8 mouse cellular contexts compared by ENCODE assay signal in genomic region chr16:17575870-17576824, GRCm38 (mm10). TPM values are rescaled to one million over a fixed set of nuclear protein-coding genes. Genes with fewer than 3 reads are reported as not detected.
A peak's percentile ranks its signal among the peaks of the same experiment; 100 is the strongest.
DNase-seq lines count a peak whose midpoint lies in the region; ATAC-seq and TF ChIP-seq lines count a peak whose summit lies in the region.

No protein-coding gene starts in this region.

- H3K36me3 ChIP-seq in forebrain, embryonic 16.5 days (ENCODE audit: control insufficient read depth, insufficient read depth), result no peaks in the 10 kb centered on the region
- no peaks in the 10 kb centered on the region for H3K36me3 ChIP-seq in hindbrain, embryonic 11.5 days (ENCODE audit: control insufficient read depth, insufficient read depth, low read length)
- no peaks in the 10 kb centered on the region for H3K36me3 ChIP-seq in lung, postnatal 0 days (ENCODE audit: insufficient read depth, low read length)

- no peak for TF ChIP-seq EP300 in lung, postnatal 0 days (IDR thresholded peaks at IDR 0.05)

- no peak overlapping the region; the same call in 1 of the 2 replicates for H3K27ac ChIP-seq in forebrain, embryonic 16.5 days (ENCODE audit: low read length)
- H3K27ac ChIP-seq in hindbrain, embryonic 11.5 days (ENCODE audit: low read depth, low read length), result no peak overlapping the region
- peak overlapping the region; percentile 43 for H3K27ac ChIP-seq in lung, postnatal 0 days (ENCODE audit: low read length)

- ATAC-seq in forebrain, embryonic 16.5 days, result peak; percentile 94
- peak; percentile 51; the same call in 1 of the 2 replicates for ATAC-seq in hindbrain, embryonic 11.5 days (ENCODE audit: low FRiP score)
- ATAC-seq in lung, postnatal 0 days, result peak; percentile 82

- TF ChIP-seq CTCF in lung, postnatal 0 days (IDR thresholded peaks at IDR 0.05), result peak; percentile 14; the same call in 1 of the 2 replicates

- peak overlapping the region; percentile 74 for H3K4me3 ChIP-seq in forebrain, embryonic 16.5 days (replicated peaks; ENCODE audit: low read length)
- H3K4me3 ChIP-seq in hindbrain, embryonic 11.5 days (ENCODE audit: low read depth, low read length), result peak overlapping the region; percentile 36
- peak overlapping the region; percentile 40 for H3K4me3 ChIP-seq in lung, postnatal 0 days (ENCODE audit: low read depth, low read length)

- 12% methylated on average over 45 of the region's 45 CpGs for WGBS in forebrain, embryonic 16.5 days
- WGBS in hindbrain, embryonic 11.5 days, result 13% methylated on average over 45 of the region's 45 CpGs
- 11% methylated on average over 45 of the region's 45 CpGs for WGBS in lung, postnatal 0 days

- peak; percentile 54 for DNase-seq in R1 (ENCODE audit: low read depth, low spot score)
- DNase-seq in cerebellum, adult 8-10 months, result peak; percentile 78
- DNase-seq in hindbrain, embryonic 11.5 days (ENCODE audit: low spot score), result peak; percentile 52
- DNase-seq in layer of hippocampus, postnatal 14 days (ENCODE audit: low spot score in 2 of 2), result peak; percentile 74 to 75
- DNase-seq in lung, postnatal 0 days (ENCODE audit: low spot score), result peak; percentile 78
- peak; percentile 53 for DNase-seq in retina, embryonic 14.5 days (ENCODE audit: low spot score)
- DNase-seq in adipocyte (ENCODE audit: low spot score), result no peak

- H3K9ac ChIP-seq in forebrain, embryonic 16.5 days (replicated peaks; ENCODE audit: low read depth, low read length), result peak overlapping the region; percentile 84
- peak overlapping the region; percentile 59; the same call in 1 of the 2 replicates for H3K9ac ChIP-seq in hindbrain, embryonic 11.5 days (ENCODE audit: low read depth, low read length)
- H3K9ac ChIP-seq in lung, postnatal 0 days (replicated peaks; ENCODE audit: low read depth), result peak overlapping the region; percentile 41

- peaks cover 15% of the 10 kb centered on the region for H3K4me1 ChIP-seq in forebrain, embryonic 16.5 days (replicated peaks; ENCODE audit: control insufficient read depth, insufficient read depth, low read length)
- no peaks in the 10 kb centered on the region for H3K4me1 ChIP-seq in hindbrain, embryonic 11.5 days (replicated peaks; ENCODE audit: control insufficient read depth, insufficient read depth, low read length)
- 0 out of 2 replicates have a peak, but pooled peaks cover 3% of the 10 kb centered on the region for H3K4me1 ChIP-seq in lung, postnatal 0 days (ENCODE audit: insufficient read depth, low read depth, low read length)

- H3K27me3 ChIP-seq in forebrain, embryonic 16.5 days (replicated peaks; ENCODE audit: control insufficient read depth, insufficient read depth, low read length), result no peaks in the 10 kb centered on the region; the same call in 1 of the 2 replicates
- peaks cover 21% of the 10 kb centered on the region; the same call in 1 of the 2 replicates for H3K27me3 ChIP-seq in hindbrain, embryonic 11.5 days (ENCODE audit: control insufficient read depth, insufficient read depth, low read length)
- H3K27me3 ChIP-seq in lung, postnatal 0 days (replicated peaks; ENCODE audit: insufficient read depth, low read length), result no peaks in the 10 kb centered on the region

- H3K9me3 ChIP-seq in forebrain, embryonic 16.5 days (ENCODE audit: control insufficient read depth, low read length), result no peaks in the 10 kb centered on the region
- no peaks in the 10 kb centered on the region for H3K9me3 ChIP-seq in hindbrain, embryonic 11.5 days (ENCODE audit: control insufficient read depth, low read length)
- H3K9me3 ChIP-seq in lung, postnatal 0 days (ENCODE audit: low read length), result no peaks in the 10 kb centered on the region

- peak overlapping the region; percentile 81 for H3K4me2 ChIP-seq in forebrain, embryonic 16.5 days (ENCODE audit: low read length)
- H3K4me2 ChIP-seq in hindbrain, embryonic 11.5 days (replicated peaks; ENCODE audit: low read depth, low read length), result peak overlapping the region; percentile 68
- H3K4me2 ChIP-seq in lung, postnatal 0 days (replicated peaks; ENCODE audit: low read depth, low read length), result peak overlapping the region; percentile 73

RNA-seq across cellular contexts. Expression of gene Slc7a4, which starts 6.9 kb away (rescaled TPM):
- polyA plus RNA-seq in forebrain, embryonic 16.5 days (2015; fragmentation: Nextera tagmentation; extraction: Ambion mirVana), result 35.0 and 44.5 TPM in 2 replicates
- 1.9 and 2.1 TPM in 2 replicates for polyA plus RNA-seq in hindbrain, embryonic 11.5 days (2014; fragmentation: Nextera tagmentation; extraction: Ambion mirVana)
- total RNA-seq in layer of hippocampus, postnatal 14 days (2021), result 10 to 100 TPM; 86.2 to 94.9 TPM
- polyA plus RNA-seq in lung, postnatal 0 days (2015; fragmentation: Nextera tagmentation; extraction: Ambion mirVana), result 12.2 and 14.5 TPM in 2 replicates

RNA-seq across cellular contexts. Expression of gene P2rx6, which starts 14.5 kb away (rescaled TPM):
- polyA plus RNA-seq in forebrain, embryonic 16.5 days (2015; fragmentation: Nextera tagmentation; extraction: Ambion mirVana), result 1.5 and 1.6 TPM in 2 replicates
- polyA plus RNA-seq in hindbrain, embryonic 11.5 days (2014; fragmentation: Nextera tagmentation; extraction: Ambion mirVana), result 0.49 and 0.63 TPM in 2 replicates
- 1 to 10 TPM in 1 of 2 experiments, under 1 TPM in 1; 0.83 to 1.1 TPM for total RNA-seq in layer of hippocampus, postnatal 14 days (2021)
- polyA plus RNA-seq in lung, postnatal 0 days (2015; fragmentation: Nextera tagmentation; extraction: Ambion mirVana), result 3.3 and 3.6 TPM in 2 replicates

RNA-seq across cellular contexts. Expression of gene Lrrc74b, which starts 15.1 kb away (rescaled TPM):
- polyA plus RNA-seq in forebrain, embryonic 16.5 days (2015; fragmentation: Nextera tagmentation; extraction: Ambion mirVana), result 0.38 and 1.0 TPM in 2 replicates
- polyA plus RNA-seq in hindbrain, embryonic 11.5 days (2014; fragmentation: Nextera tagmentation; extraction: Ambion mirVana), result 0.52 and 1.1 TPM in 2 replicates
- 1 to 10 TPM in 1 of 2 experiments, under 1 TPM in 1; 0.67 to 1.6 TPM for total RNA-seq in layer of hippocampus, postnatal 14 days (2021)
- polyA plus RNA-seq in lung, postnatal 0 days (2015; fragmentation: Nextera tagmentation; extraction: Ambion mirVana), result 5.3 and 7.7 TPM in 2 replicates

RNA-seq across cellular contexts. Expression of gene Smpd4, which starts 43.0 kb away (rescaled TPM):
- 33.4 and 38.3 TPM in 2 replicates for polyA plus RNA-seq in forebrain, embryonic 16.5 days (2015; fragmentation: Nextera tagmentation; extraction: Ambion mirVana)
- polyA plus RNA-seq in hindbrain, embryonic 11.5 days (2014; fragmentation: Nextera tagmentation; extraction: Ambion mirVana), result 39.1 and 40.9 TPM in 2 replicates
- total RNA-seq in layer of hippocampus, postnatal 14 days (2021), result 10 to 100 TPM; 37.9 to 42.2 TPM
- 7.9 and 8.8 TPM in 2 replicates for polyA plus RNA-seq in lung, postnatal 0 days (2015; fragmentation: Nextera tagmentation; extraction: Ambion mirVana)

RNA-seq across cellular contexts. Expression of gene Thap7, which starts 45.2 kb away (rescaled TPM):
- 66.3 and 66.5 TPM in 2 replicates for polyA plus RNA-seq in forebrain, embryonic 16.5 days (2015; fragmentation: Nextera tagmentation; extraction: Ambion mirVana)
- 47.6 and 49.3 TPM in 2 replicates for polyA plus RNA-seq in hindbrain, embryonic 11.5 days (2014; fragmentation: Nextera tagmentation; extraction: Ambion mirVana)
- 10 to 100 TPM; 38.1 to 40.8 TPM for total RNA-seq in layer of hippocampus, postnatal 14 days (2021)
- 49.5 and 53.4 TPM in 2 replicates for polyA plus RNA-seq in lung, postnatal 0 days (2015; fragmentation: Nextera tagmentation; extraction: Ambion mirVana)
